Mouse (Mus musculus): ENCODE data around the gene Rrp7a. TPM values are rescaled to one million over a fixed set of nuclear protein-coding genes. Genes with fewer than 3 reads are reported as not detected.

Gene Rrp7a
- polyA plus RNA-seq, 1 experiment from 2014 or later: 87.2 TPM

DNA sequence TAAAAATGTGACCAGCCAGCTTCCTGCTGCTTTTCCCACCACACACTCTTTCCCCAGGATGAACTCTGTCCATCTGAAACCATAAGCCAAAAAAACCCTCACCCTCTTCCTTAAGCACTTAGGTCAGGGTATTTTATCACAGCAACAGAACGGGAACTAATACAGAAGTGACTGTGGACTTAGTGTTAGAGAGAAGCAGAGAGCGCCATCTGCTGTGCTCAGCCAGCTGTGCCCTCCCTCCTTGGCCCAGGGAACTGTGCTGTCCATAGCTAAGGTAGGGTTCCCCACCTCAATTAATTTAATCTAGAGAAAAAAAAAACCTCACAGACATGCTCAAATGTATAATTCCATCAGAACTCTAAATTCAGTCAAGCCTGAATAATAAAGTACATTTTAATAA lies 26.7 kb downstream of the Rrp7a start:
- no peak for DNase-seq (ENCODE audit: low spot score)
- 39% methylated on average over 2 of the region's 2 CpGs for WGBS

DNA sequence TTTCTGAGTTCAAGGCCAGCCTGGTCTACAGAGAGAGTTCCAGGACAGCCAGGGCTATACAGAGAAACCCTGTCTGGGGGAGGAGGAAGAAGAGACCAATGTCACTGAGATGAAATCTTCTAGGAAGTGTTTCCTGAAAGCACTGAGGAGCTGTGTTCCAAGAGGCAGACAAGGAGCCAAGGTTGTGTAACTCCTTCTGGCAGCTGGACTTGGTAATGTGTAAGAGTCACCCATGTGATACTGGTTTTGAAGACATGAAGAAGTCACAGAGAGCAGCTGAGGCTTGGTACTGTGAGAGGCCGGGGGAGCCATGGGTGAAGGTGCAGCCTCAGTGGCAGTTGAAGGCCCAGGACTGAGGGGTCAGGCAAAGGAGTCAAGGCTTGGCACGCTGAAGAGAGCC lies 28.9 kb downstream of the Rrp7a start:
- 80% methylated on average over 2 of the region's 2 CpGs for WGBS
- peaks cover 24% of the 10 kb centered on the region for H3K4me1 ChIP-seq
- DNase-seq (ENCODE audit: low spot score): no peak

More for the DNA sequence above, 26.7 kb downstream of the Rrp7a start:
- Histone ChIP-seq H3K27ac (replicated peaks) (no peak overlapping the region), H3K27me3 (replicated peaks; ENCODE audit: low read depth, poor library complexity, severe bottlenecking) (peaks cover 22% of the 10 kb centered on the region), H3K4me1 (peaks cover 27% of the 10 kb centered on the region), H3K36me3 (replicated peaks) (no peaks in the 10 kb centered on the region), H3K9me3 (no peaks in the 10 kb centered on the region), H3K4me3 (no peak overlapping the region)

DNA sequence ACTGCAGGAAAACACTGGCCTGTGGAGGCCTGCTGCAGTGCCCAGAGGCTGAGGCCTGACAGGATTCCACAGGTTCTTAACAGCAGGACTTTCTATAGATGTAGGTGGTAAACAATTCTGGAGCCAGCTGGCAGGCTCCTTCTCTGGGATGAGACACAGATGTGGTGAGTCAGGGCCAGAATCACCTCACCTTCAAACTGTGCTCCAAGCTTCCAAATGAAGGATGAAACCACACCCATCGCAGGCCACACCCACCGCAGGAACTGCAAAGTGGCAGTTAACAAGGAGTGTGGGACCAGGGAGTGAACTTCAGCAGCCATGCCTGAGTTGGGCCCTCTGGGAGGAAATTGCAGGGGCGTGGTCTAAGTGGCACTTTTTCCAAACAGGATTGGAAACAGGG lies 31.7 kb downstream of the Rrp7a start:
- Histone ChIP-seq H3K27me3 (replicated peaks; ENCODE audit: low read depth, poor library complexity, severe bottlenecking) (peaks cover 51% of the 10 kb centered on the region), H3K36me3 (replicated peaks) (no peaks in the 10 kb centered on the region), H3K4me1 (peaks cover 24% of the 10 kb centered on the region), H3K9me3 (no peaks in the 10 kb centered on the region), H3K4me3 (no peak overlapping the region), H3K27ac (replicated peaks) (no peak overlapping the region)
- WGBS: 36% methylated on average over 3 of the region's 3 CpGs
- no peak for DNase-seq (ENCODE audit: low spot score)

More for the DNA sequence above, 28.9 kb downstream of the Rrp7a start:
- Histone ChIP-seq H3K27ac (replicated peaks) (no peak overlapping the region), H3K4me3 (no peak overlapping the region), H3K36me3 (replicated peaks) (no peaks in the 10 kb centered on the region), H3K9me3 (no peaks in the 10 kb centered on the region), H3K27me3 (replicated peaks; ENCODE audit: low read depth, poor library complexity, severe bottlenecking) (peaks cover 37% of the 10 kb centered on the region)

DNA sequence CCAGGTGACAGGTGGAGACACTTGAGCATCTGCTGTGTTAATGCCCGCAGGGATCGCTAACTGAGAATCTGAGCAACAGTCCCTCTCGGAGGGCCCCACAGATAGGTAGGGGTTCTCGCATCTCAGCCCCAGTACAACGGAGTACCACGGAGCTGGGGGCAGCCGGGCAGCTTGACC lies 33.3 kb downstream of the Rrp7a start, which contains the start of gene Serhl:
Gene Serhl (plus strand): TSS at position 78 of the 177 bp plus-strand sequence.
- Histone ChIP-seq H3K27me3 (replicated peaks; ENCODE audit: low read depth, poor library complexity, severe bottlenecking) (peaks cover 53% of the 10 kb centered on the region), H3K4me1 (peaks cover 28% of the 10 kb centered on the region)
- 9% methylated on average over 7 of the region's 7 CpGs for WGBS

DNA sequence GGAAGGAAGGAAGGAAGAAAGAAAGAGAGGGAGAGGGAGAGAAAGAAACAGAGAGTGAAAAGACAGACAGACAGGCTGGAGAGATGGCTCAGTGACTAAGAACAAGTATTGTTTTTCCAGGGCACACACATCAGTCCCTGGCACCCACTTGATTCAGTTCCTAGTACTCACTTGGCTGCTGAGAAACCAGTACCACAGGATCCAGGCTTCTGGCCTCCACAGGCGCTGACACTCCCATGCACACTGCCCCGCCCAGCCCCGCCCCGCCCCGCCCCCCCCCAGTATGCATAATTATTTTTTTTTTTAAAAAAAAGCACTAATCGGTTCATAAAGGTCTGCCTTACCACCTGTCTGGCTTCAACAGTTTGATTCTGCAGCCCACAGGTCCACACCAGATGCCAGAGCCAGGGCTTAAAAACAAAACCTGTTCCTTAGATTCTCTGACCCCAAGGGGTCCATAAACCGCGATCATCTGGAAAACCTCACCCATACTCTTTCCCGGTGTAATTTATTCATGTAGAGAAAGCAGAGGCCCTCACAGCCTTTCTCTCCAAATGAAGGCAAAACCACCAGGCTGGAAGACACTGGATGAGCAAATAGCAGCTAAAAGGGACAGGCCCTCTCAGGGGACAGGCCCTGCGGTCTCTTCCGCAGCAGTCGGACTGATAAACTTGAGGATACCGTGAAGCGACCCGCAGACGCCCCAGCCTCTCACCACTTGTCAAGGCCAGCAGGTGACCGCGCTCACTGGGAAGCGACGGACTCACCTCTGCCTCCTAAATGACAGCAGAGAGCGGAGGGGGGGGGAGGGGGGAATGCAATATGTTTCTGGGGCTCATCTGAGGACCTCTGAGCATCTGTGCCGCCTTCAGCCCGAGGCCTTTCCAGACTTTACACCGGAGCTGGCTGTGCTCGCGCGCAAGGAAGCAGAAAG lies 33.8 kb downstream of the Rrp7a start:
- peaks cover 34% of the 10 kb centered on the region for H3K4me1 ChIP-seq
- no peak overlapping the region for H3K27ac ChIP-seq (replicated peaks)
- peaks cover 53% of the 10 kb centered on the region for H3K27me3 ChIP-seq (replicated peaks; ENCODE audit: low read depth, poor library complexity, severe bottlenecking)
- 4% methylated on average over 27 of the region's 27 CpGs for WGBS
- no peaks in the 10 kb centered on the region for H3K9me3 ChIP-seq
- peak overlapping the region; percentile 43 for H3K4me3 ChIP-seq
- DNase-seq (ENCODE audit: low spot score): peak; percentile 22
- H3K36me3 ChIP-seq (replicated peaks): no peaks in the 10 kb centered on the region

More for the DNA sequence above, 33.3 kb downstream of the Rrp7a start, which contains the start of gene Serhl:
- Histone ChIP-seq H3K36me3 (replicated peaks) (no peaks in the 10 kb centered on the region), H3K27ac (replicated peaks) (no peak within 1 kb of the TSS), H3K4me3 (peak within 1 kb of the TSS; percentile 43), H3K9me3 (no peaks in the 10 kb centered on the region)
- no peak for DNase-seq (ENCODE audit: low spot score)

DNA sequence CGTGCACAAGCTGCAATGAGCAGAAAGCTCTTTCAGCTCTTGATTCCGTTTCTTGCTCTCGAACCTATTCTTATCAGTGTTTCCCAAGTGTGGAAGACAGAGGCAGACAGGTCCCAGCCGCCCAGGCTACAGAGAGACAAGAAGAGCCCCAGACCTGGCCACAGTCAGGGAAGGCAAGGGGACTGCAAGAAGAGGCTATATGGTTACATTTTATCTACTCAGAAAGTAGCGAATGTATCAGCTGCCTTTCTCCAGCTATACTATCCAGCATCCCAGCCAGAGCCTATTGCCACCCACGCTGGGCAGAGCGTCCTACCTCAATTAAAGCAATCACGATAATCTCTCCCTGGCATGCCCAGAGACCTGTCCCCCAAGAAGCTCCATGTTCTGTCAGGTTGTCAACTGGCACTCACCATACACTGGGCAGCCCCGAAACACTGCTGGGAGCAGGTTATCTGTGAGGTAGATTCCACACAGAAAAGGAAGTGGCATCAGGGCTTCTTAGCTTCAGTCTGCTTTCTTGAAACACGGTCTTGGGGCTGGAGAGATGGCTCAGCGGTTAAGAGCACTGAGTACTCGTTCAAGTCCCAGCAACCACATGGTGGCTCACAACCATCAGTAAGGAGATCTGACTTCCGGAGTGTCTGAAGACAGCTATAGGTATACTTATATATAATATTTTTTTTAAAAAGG lies 35.8 kb downstream of the Rrp7a start:
- 87% methylated on average over 13 of the region's 13 CpGs for WGBS
- peaks cover 43% of the 10 kb centered on the region for H3K4me1 ChIP-seq
- no peak overlapping the region for H3K4me3 ChIP-seq
- H3K27ac ChIP-seq (replicated peaks): no peak overlapping the region
- no peaks in the 10 kb centered on the region for H3K36me3 ChIP-seq (replicated peaks)
- peaks cover 65% of the 10 kb centered on the region for H3K27me3 ChIP-seq (replicated peaks; ENCODE audit: low read depth, poor library complexity, severe bottlenecking)
- H3K9me3 ChIP-seq: no peaks in the 10 kb centered on the region
- DNase-seq (ENCODE audit: low spot score): no peak

DNA sequence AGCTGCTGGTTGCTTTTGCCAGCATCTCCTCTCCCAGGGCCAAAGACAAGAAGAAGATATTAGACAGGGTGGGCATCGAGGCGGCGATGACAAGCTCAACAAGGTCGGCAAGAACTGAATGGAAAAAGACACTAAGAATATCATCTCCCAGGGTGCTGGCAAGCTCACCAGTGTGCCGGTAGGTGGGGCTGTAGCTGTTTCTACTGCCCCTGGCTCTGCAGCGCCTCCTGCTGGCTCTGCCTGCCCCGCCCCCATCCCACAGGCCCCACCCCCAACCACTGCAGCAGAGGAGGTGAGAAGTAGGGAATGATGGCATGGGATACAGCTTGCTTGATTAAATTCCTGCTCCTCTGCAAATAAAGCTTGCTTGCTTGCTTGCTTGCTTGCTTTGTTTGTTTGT lies 36.7 kb downstream of the Rrp7a start:
- Histone ChIP-seq H3K4me1 (peaks cover 49% of the 10 kb centered on the region), H3K9me3 (no peaks in the 10 kb centered on the region), H3K27ac (replicated peaks) (no peak overlapping the region), H3K27me3 (replicated peaks; ENCODE audit: low read depth, poor library complexity, severe bottlenecking) (peaks cover 63% of the 10 kb centered on the region), H3K4me3 (no peak overlapping the region), H3K36me3 (replicated peaks) (no peaks in the 10 kb centered on the region)
- peak; percentile 64 for DNase-seq (ENCODE audit: low spot score)
- WGBS: 36% methylated on average over 7 of the region's 7 CpGs

DNA sequence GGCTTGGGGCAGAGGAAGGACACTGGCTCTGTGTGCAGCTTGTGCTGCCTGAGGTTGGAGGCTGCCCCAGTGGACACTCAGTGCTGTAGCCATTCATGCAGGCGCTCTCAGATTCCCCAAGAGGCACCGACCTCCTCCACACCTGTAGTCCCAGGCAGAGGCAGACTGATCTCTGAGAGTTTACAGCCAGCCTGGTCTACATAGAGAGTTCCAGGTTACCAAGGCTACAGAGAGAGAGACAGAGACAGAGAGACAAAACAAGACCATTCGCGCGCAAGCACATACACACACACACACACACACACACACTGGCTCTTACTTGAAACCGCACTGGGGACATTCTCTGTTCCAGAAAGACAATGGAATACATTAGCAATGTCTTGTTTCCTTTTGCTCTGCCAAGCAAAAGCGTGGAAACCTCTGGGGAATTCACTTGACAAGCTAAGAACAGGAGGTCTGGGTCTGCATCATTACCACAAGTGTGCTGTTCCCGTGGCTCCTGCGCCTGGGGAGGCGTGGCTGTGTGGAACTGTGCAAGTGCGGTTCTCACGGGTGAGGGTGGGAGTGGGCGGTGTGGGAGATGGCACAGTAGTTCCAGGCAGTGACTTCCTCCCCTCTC lies 38.5 kb downstream of the Rrp7a start:
- Histone ChIP-seq H3K4me3 (no peak overlapping the region), H3K27me3 (replicated peaks; ENCODE audit: low read depth, poor library complexity, severe bottlenecking) (peaks cover 45% of the 10 kb centered on the region), H3K4me1 (peaks cover 38% of the 10 kb centered on the region), H3K36me3 (replicated peaks) (no peaks in the 10 kb centered on the region), H3K9me3 (no peaks in the 10 kb centered on the region), H3K27ac (replicated peaks) (0 out of 2 replicates have a peak overlapping the region, but pooled peaks have one; percentile 40)
- DNase-seq (ENCODE audit: low spot score): no peak
- WGBS: 67% methylated on average over 13 of the region's 13 CpGs

DNA sequence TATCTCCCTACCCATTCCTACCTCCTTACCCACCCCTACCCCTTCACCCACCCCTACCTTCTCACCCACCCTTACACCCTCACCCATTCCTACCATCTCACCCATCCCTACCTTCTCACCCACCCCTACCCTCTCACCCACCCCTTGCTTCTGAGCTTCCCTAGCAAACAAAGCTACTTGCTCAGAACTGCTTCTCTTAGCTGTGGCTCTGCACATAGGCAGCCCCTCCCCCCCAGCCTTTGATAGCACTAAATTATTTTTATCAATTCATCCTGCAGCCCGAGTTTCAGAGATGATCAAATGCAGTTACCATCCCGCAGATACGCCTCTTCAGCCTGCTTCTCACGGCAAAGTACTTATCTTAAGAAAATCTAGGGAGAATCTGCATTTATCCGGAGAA lies 39.1 kb downstream of the Rrp7a start:
- Histone ChIP-seq H3K4me3 (no peak overlapping the region), H3K9me3 (no peaks in the 10 kb centered on the region), H3K36me3 (replicated peaks) (no peaks in the 10 kb centered on the region), H3K27ac (replicated peaks) (no peak overlapping the region), H3K4me1 (peaks cover 32% of the 10 kb centered on the region), H3K27me3 (replicated peaks; ENCODE audit: low read depth, poor library complexity, severe bottlenecking) (peaks cover 39% of the 10 kb centered on the region)
- 75% methylated on average over 5 of the region's 5 CpGs for WGBS
- DNase-seq (ENCODE audit: low spot score): no peak

DNA sequence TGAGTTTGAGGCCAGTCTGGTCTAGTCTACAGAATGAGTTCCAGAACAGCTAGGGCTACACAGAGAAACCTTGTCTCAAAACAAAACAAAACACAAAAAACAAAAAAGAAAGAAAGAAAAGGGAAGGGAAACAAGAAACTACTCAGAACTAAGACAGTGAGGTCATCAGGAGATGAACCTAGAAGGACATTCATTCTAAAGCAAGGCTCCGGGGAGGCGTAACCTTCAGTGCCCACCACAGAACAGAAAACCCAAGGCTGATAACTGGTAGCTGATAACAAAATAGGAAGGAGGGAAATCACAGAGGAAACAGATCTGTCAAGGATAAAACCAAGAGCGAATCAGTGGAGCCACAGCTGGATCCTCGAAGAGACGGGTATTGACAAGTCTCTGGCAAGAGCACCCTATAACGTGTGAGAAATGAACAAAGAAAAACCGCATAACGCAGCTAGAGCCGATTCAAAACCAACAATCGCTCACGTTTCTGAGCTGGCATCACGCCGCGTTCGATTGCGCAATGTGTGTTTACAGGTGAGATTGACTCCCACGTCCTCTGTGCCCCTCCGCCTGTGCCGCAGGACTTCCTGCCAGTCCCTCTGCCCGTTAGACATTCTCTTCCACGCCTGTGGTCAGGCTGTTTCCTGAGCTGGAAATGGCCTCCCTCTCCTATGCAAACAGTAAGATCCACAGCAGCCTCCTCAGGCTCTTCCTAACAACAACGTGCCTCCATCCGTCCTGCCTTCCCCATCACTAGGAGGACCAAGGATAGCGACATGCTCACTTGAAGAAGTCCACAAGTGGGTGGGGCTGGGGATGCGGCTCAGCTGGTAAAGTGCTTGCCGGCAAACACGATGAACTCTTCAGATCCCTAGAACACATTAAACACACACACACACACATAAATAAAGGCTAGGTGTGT lies 46.7 kb downstream of the Rrp7a start:
- DNase-seq (ENCODE audit: low spot score): no peak
- Histone ChIP-seq H3K4me1 (0 out of 2 replicates have a peak, but pooled peaks cover under 1% of the 10 kb centered on the region), H3K36me3 (replicated peaks) (no peaks in the 10 kb centered on the region), H3K27ac (replicated peaks) (no peak overlapping the region), H3K9me3 (no peaks in the 10 kb centered on the region), H3K27me3 (replicated peaks; ENCODE audit: low read depth, poor library complexity, severe bottlenecking) (peaks cover 12% of the 10 kb centered on the region), H3K4me3 (no peak overlapping the region)
- WGBS: 72% methylated on average over 27 of the region's 27 CpGs

DNA sequence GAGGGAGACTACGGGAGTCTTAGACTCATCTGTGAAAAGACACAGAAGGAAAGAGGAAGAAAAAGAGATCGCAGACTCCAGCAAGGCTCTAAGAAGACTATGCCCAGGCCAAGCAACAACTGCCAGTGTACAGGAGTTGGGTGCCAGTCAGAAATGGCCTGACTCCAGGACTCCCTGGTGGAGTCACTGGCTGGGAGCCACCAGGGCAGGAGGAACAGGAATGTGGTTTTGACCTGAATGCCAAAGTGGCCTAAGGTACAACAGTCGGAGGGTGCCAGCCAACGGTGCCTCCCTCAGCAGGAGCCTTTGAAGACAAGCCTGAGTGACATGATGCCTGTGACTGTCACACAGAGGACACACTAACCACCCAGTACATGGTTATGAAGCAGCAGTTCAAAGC lies 48.4 kb downstream of the Rrp7a start:
- WGBS: 92% methylated on average over 4 of the region's 4 CpGs
- no peaks in the 10 kb centered on the region for H3K36me3 ChIP-seq (replicated peaks)
- no peak for DNase-seq (ENCODE audit: low spot score)
- no peaks in the 10 kb centered on the region for H3K4me1 ChIP-seq
- peaks cover 12% of the 10 kb centered on the region for H3K27me3 ChIP-seq (replicated peaks; ENCODE audit: low read depth, poor library complexity, severe bottlenecking)
- H3K9me3 ChIP-seq: no peaks in the 10 kb centered on the region
- H3K4me3 ChIP-seq: no peak overlapping the region
- H3K27ac ChIP-seq (replicated peaks): no peak overlapping the region

DNA sequence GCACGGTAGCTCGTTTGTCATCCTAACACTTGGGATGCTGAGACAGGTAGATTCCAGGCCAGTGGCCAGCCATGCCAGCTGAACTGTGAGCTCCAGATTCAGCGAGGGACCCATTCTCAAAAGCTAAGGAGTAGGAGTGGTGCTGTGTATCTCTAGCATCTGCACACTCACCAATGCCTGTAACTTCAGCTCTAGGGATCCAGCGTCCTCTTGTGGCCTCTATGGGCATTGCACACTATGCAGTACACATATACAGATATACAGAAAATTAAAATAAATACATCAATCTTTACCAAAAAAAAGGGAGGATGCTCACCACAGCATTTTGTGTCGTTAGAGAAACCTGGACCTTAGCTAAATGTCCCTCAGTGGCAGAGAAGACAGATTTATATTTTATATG lies 50.8 kb downstream of the Rrp7a start:
- Histone ChIP-seq H3K9me3 (no peaks in the 10 kb centered on the region), H3K27me3 (replicated peaks; ENCODE audit: low read depth, poor library complexity, severe bottlenecking) (peaks cover 8% of the 10 kb centered on the region), H3K4me1 (no peaks in the 10 kb centered on the region), H3K4me3 (no peak overlapping the region), H3K27ac (replicated peaks) (no peak overlapping the region), H3K36me3 (replicated peaks) (no peaks in the 10 kb centered on the region)
- WGBS: 87% methylated on average over 5 of the region's 5 CpGs
- DNase-seq (ENCODE audit: low spot score): no peak
